Mouse (Mus musculus): ENCODE measurements around the gene Chst4.

Chst4 gene

DNA sequence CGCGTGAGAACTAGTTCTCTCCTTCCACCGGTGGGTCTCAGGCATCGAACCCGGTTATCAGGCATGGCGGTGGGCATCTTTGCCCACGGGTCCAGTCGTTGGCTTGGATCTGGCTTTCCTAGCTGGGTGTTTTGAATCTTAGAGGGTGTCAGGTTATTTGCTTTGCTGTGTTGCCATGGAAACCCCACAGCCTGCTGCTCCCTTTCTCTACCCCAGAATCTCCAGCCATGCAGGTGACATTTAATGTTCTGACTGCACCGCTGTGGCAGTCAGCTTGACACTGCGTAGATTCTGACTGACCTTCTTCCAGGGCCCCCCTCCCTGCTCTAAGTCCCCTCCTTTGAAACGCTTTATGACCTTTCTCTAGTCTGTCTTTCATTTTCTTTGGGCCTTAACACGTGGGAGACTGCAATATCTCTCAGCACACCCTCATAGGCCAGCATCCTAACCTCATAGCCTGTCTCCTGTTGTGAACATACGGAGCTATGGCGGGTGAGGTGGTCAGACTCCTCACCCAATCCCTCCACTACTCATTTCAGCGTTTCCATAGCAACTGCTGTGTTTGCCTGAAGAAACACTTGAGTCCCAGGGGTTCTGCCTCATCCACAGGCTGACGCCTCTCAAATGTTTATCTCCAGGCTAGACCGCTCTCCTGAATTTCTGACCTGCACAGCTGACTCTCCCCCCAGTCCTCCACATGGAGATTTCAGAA lies 33.1 kb downstream of the Chst4 start:
- CTCF ChIA-PET = no interaction called here

GRCm38 (mm10) chr8:110004300-110004699 lies 35.2 kb downstream of the Chst4 start:
- CTCF ChIA-PET = no interaction called here

GRCm38 (mm10) chr8:110002953-110003352 lies 36.6 kb downstream of the Chst4 start:
- CTCF ChIA-PET = no interaction called here

DNA sequence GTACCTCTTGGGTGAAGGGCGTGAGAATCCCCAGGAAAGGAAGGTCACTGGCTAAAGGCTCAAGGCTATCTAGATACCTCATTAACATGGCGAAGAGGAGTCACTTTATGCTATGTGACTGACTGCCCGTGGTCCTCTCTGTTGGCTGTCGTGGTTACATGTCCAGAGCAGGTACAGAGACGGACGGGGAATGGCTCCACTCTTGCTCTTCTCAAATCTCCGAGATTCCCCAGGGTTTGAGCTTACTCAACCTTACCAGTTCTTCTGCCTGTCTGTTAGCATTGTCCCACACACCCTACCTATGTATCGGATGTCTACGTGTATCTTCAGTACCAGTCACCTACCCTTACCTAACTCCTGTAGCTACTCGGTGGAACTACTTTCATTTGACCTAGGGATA lies 39.6 kb downstream of the Chst4 start:
- CTCF ChIA-PET = no interaction called here

- CTCF ChIA-PET = no interaction called here
Measured at GRCm38 (mm10) chr8:109998066-109998465, 41.5 kb downstream of the Chst4 start.

DNA sequence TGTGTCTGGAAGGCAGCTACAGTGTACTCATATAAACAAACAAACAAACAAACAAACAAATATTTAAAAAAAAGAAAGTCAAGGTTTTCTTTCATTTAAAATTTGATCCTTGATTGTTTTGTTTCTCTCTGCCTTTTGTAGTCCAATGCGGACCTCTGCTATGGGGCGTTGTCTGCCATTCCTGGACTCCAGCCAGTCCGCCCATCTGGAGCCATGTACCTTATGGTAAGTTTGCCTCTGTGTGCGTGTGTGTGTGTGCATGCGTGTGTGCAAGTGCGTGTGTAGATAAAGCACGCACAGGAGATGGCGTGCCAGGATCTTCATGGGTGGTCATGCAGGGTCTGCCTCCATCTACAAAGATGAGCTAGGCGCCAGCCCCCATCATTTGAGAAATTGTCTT lies 42.2 kb downstream of the Chst4 start:
- CTCF ChIA-PET = no interaction called here

DNA sequence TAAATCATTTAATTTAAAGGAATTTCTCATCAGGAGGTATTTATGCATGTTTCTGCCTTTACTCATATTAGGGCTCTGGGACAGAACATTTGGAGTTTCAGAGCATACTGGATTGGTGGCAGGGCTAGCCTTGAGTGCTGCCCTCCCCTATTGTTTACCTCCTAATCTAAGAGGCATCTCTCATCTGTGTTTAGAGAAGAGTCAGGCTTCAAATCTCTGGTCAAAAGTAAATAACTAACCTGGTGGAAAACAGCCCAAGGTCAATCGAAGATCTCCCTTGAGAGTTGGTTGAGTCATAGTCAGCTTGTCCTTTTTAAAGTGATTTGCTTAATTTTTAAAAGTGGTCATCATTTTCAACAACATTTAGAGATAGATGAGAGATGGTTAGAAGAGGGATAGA lies 46.6 kb downstream of the Chst4 start:
- CTCF ChIA-PET = no interaction called here

- CTCF ChIA-PET = no interaction called here
Measured at GRCm38 (mm10) chr8:109992166-109992565, 47.4 kb downstream of the Chst4 start.

DNA sequence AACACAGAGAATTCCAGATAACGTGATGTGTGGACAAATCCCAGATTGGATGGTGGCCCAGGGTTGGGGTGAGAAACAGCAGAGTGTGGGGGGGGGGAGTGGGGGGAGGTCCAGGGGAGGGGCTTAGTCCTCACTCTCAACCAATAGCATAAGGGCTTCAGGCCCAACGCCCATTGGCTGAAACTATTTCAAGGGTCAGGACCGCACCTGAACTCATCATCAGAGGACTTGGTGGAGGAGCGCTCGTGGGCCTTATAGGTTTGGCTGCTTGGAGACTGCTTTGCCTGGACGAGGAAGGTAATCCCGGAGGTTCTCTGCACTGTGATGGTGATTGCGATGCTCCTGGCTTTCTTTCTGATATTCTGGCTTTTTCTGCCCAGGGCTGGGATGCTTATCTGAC lies 49.3 kb downstream of the Chst4 start, which contains the start of gene Tat:
Gene Tat, plus strand, starts transcription at position 214 of the 400 bp plus-strand sequence.
- CTCF ChIA-PET = no interaction called here

DNA sequence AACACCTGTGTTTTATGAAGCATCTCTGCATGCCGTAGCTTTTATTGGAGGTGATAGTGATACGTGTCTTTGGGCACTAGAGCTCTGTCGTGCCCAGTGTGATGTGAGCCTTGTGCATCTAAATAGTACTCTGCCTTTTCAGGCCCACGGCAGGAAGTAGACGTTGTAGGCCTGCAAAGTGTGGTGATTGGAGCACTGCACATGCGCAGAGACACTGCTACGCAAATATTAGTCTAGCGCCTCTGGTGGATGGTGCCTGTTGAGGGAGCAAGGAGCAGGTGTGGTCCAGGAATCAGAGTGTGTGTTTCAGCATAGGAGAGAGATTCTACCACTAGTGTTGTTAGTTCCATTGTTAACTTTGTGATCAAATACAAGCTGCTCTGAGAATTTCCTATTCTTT lies 50.4 kb downstream of the Chst4 start:
- CTCF ChIA-PET = no interaction called here

DNA sequence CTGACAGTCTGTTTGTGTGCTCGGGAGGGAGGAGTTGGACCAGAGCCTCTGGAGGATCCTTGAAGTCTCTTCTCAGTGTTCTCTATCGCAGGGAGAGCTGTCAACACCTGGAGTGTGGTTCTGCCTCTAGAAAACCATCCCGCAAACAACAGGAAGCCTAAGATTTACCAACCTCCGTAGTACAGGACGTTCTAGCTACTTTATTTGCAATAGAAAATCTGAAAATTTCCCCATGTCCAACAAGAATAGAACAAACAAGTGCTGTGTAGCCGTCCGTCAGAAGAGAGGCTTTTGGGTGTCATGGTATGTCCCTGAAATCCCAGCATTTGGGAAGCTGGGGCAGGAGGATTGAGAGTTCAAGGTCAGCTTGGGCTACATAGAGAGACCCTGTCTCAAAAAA lies 51.8 kb downstream of the Chst4 start:
- CTCF ChIA-PET = no interaction called here

- CTCF ChIA-PET = no interaction called here
Measured at GRCm38 (mm10) chr8:109986384-109986783, 53.2 kb downstream of the Chst4 start.

DNA sequence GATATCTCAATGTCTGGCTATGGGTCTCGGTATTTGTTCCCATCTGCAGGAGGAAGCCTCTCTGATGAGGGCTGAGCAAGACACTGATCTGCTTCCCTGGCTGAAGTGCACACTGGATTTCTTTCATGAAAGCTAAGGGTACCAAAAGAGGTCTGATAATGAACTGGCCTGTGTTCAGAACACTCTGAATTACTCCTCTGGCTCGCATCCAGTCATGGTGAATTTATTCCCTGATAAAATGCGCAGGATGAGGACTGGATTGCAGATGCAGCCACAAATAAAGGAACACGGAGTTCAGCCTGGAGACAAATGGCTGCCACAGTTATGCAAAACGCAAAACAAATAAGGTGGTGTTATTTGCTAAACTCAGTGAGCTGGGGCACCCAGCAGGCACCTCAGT lies 55.6 kb downstream of the Chst4 start:
- CTCF ChIA-PET = no interaction called here

DNA sequence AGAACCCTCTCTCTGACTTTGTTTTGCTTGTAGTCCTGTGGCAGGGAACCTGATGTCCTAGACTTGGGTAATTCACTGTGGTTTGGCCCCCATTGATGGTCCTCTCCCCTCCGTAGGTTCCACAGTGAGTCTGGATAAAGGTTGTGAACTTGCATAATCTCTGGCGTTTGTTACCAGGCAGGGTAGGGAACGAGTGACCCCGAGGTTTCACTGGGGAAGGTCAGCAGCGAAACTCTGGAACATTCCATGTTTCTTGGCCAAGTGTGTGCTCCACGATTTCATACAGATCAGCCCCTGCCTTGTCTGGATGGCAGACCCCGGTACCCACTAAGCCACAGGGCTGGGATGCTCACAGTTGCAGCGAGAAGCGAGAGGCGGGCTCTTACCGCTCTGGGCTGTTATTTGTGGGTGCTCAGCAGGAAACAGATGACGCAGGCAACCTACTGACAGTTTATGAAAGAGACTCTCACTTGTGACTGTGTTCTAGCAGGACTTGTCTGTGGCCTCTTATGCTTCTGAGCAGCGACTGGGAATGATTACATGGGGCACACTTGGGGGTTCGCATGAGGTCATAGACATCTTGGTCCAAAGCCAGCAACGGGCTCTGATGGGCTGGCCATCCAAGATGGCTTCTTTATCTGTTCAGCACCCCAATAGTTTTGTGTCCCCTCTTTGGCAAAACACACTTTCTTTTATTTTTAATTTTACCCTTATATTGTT lies 57.0 kb downstream of the Chst4 start:
- CTCF ChIA-PET = no interaction called here

DNA sequence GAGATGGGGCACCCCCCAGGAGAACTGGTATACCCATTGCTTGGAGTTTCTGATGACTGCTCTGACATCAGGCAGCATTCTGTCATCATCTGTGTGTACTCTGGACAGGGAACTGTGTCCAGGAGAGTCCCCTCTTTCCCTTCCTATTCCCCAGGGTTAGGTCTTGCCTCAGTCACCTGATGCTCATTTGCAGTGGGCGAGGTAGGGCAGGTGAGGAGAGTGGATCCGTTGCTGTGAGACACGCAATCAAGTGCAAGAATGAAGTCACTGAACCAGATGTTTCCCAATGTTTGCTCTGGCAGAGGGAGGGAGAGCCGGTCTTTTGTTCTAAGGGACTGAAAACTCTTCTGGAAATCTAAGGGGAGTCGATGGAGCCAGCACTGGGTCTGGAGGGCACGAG lies 60.2 kb downstream of the Chst4 start:
- CTCF ChIA-PET = no interaction called here
